Mouse (Mus musculus) liver, embryonic 14.5 days (tissue): Measurements from ENCODE around the gene Drosha.

Experiments used
- CTCF ChIP-seq: IDR thresholded peaks from 2 replicates; pipeline ENCODE4 v1.5.1; 2016; ENCODE audit warnings: antibody characterized with exemption, low read depth, control low read depth
- EP300 ChIP-seq: IDR thresholded peaks from 2 replicates; pipeline ENCODE4 v1.6.1; 2016; ENCODE audit warnings: antibody characterized with exemption, low read depth

- TF ChIP-seq CTCF (no peak), EP300 (no peak)
Measured at GRCm38 (mm10) chr15:12889909-12890308, 65.3 kb downstream of the Drosha start.
